Mouse (Mus musculus): ENCODE measurements at regions not wholly inside any gene's neighbourhood (a gene's known extent, or its start where the extent isn't known, plus 50 kb on each side); places are given as distances from the start of the nearest gene placed in this dataset.

GRCm38 (mm10) chr4:81695182-81695581, 252.6 kb upstream of the Mpdz start:
- Histone ChIP-seq H3K9me3 (replicated peaks; ENCODE audit: insufficient read depth, low read length) (no peaks in the 10 kb centered on the region), H3K9ac (ENCODE audit: control insufficient read depth, low read depth, low read length, poor library complexity, severe bottlenecking) (no peak overlapping the region), H3K4me1 (ENCODE audit: control insufficient read depth in 1 of 2, insufficient read depth in 2 of 2, low read length in 2 of 2) (no peaks in the 10 kb centered on the region), H3K4me3 (ENCODE audit: control insufficient read depth in 1 of 2, insufficient read depth in 1 of 2, low read depth in 2 of 2, low read length in 2 of 2) (no peak overlapping the region), H3K79me2 (ENCODE audit: control insufficient read depth, insufficient read depth, low read length, poor library complexity) (no peaks in the 10 kb centered on the region), H3K27me3 (ENCODE audit: control insufficient read depth in 1 of 2, insufficient read depth in 2 of 2, low read length in 2 of 2) (no peaks in the 10 kb centered on the region), H3K36me3 (ENCODE audit: control insufficient read depth in 1 of 2, insufficient read depth in 2 of 2, low read length in 2 of 2) (no peaks in the 10 kb centered on the region), H3K27ac (ENCODE audit: control insufficient read depth, low read depth, low read length) (no peak overlapping the region)
- no peak for DNase-seq (ENCODE audit: low read depth, low spot score)
- TF ChIP-seq MXI1 (IDR thresholded peaks at IDR 0.05; ENCODE audit: low read depth, low read length), result no peak

DNA sequence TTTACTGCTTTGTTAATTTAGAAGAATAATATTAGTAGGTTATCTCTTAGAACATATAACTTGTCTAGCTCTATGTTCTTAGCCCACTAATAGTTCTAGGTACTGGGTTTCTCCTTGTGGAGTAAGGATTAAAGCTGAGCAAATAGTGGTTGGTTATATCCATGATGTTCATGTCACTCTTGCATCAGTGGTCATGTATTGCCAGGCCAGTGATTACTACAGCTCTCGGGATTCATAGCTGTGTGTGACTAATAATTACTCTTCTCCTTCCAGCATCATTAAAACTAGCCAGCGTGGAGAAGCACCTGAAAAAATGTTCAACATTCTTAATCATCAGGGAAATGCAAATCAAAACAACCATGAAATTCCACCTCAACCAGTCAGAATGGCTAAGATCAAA, 234.6 kb upstream of the Mpdz start:
- H3K27ac ChIP-seq (ENCODE audit: control insufficient read depth, low read depth, low read length), result no peak overlapping the region
- H3K9me3 ChIP-seq (replicated peaks; ENCODE audit: insufficient read depth, low read length), result no peaks in the 10 kb centered on the region
- no peaks in the 10 kb centered on the region for H3K4me1 ChIP-seq (ENCODE audit: control insufficient read depth in 1 of 2, insufficient read depth in 2 of 2, low read length in 2 of 2)
- TF ChIP-seq GATA1 (IDR thresholded peaks at IDR 0.05; ENCODE audit: low read depth, low read length) (no peak), UBTF (IDR thresholded peaks at IDR 0.05; ENCODE audit: borderline replicate concordance, insufficient read depth, low read depth, low read length) (no peak), USF2 (IDR thresholded peaks at IDR 0.05; ENCODE audit: borderline replicate concordance in 1 of 2, insufficient read depth in 1 of 2, low read depth in 1 of 2, low read length in 2 of 2) (no peak), TAL1 (IDR thresholded peaks at IDR 0.05; ENCODE audit: low read length) (no peak), TBP (IDR thresholded peaks at IDR 0.05; ENCODE audit: low read depth, low read length) (no peak), SMC3 (IDR thresholded peaks at IDR 0.05; ENCODE audit: low read depth, low read length) (no peak), KAT2A (conservative IDR thresholded peaks at IDR 0.05; ENCODE audit: low read depth, low read length) (no peak), ETS1 (IDR thresholded peaks at IDR 0.05; ENCODE audit: low read depth, low read length) (no peak), JUND (IDR thresholded peaks at IDR 0.05; ENCODE audit: low read depth, low read length) (no peak), CTCF (IDR thresholded peaks at IDR 0.05 in 2 of 3, conservative IDR thresholded peaks at IDR 0.05 in 1 of 3; ENCODE audit: control insufficient read depth in 1 of 3, insufficient read depth in 1 of 3, low read depth in 2 of 3, low read length in 3 of 3, poor library complexity in 1 of 3, severe bottlenecking in 1 of 3) (no peak), BHLHE40 (IDR thresholded peaks at IDR 0.05; ENCODE audit: borderline replicate concordance, low read depth, low read length) (no peak), ZC3H11A (IDR thresholded peaks at IDR 0.05; ENCODE audit: low read depth, low read length) (no peak), ZMIZ1 (IDR thresholded peaks at IDR 0.05; ENCODE audit: low read depth, low read length) (no peak), NRF1 (IDR thresholded peaks at IDR 0.05; ENCODE audit: insufficient read depth, low read depth, low read length, poor library complexity, severe bottlenecking) (no peak), MAZ (IDR thresholded peaks at IDR 0.05; ENCODE audit: low read depth, low read length) (no peak)
- no peak overlapping the region for H3K9ac ChIP-seq (ENCODE audit: control insufficient read depth, low read depth, low read length, poor library complexity, severe bottlenecking)
- H3K36me3 ChIP-seq (ENCODE audit: control insufficient read depth in 1 of 2, insufficient read depth in 2 of 2, low read length in 2 of 2), result no peaks in the 10 kb centered on the region
- no peaks in the 10 kb centered on the region for H3K79me2 ChIP-seq (ENCODE audit: control insufficient read depth, insufficient read depth, low read length, poor library complexity)
- no peak for DNase-seq (ENCODE audit: low read depth, low spot score)
- H3K27me3 ChIP-seq (ENCODE audit: control insufficient read depth in 1 of 2, insufficient read depth in 2 of 2, low read length in 2 of 2), result no peaks in the 10 kb centered on the region
- no peak overlapping the region for H3K4me3 ChIP-seq (ENCODE audit: control insufficient read depth in 1 of 2, insufficient read depth in 1 of 2, low read depth in 2 of 2, low read length in 2 of 2)

Data from MEL (cell line).